Mouse (Mus musculus): ENCODE measurements around the gene Six1.

- TF ChIP-seq POLR2A (IDR thresholded peaks at IDR 0.05; ENCODE audit: borderline replicate concordance, insufficient read depth, low read length), result no peak
- no peak for TF ChIP-seq CTCF (IDR thresholded peaks at IDR 0.05; ENCODE audit: borderline replicate concordance, insufficient read depth, low read depth, low read length)
These were observed 7.7 kb downstream of the Six1 start for GRCm38 (mm10) chr12:73045724-73046606.

Measured in cerebellum, adult 2 months (tissue).